Mouse (Mus musculus) forebrain, embryonic 14.5 days (tissue): ENCODE results near the gene Tet1. TPM values are rescaled to one million over a fixed set of nuclear protein-coding genes. Genes with fewer than 3 reads are reported as not detected.
A peak's percentile ranks its signal among the peaks of the same experiment; 100 is the strongest.

Source experiments
- ATAC-seq: fragments of 200-750 bp; cut with Nextera tagmentation; 2 replicates; pipeline ENCODE4 v1.8.0; 2017; ENCODE audit warnings: mild to moderate bottlenecking, moderate library complexity
- DNase-seq: peaks from one replicate; pipeline ENCODE4 v3.0.0-alpha.2; 2015; ENCODE audit warnings: low spot score
- H3K27ac ChIP-seq: fragments of 300-500 bp; sonication (generic); 2 replicates; pipeline ENCODE4 v1.5.1; 2014; ENCODE audit warnings: low read depth, mild to moderate bottlenecking, control low read depth, low read length, moderate library complexity
- H3K27me3 ChIP-seq: fragments of 300-500 bp; sonication (generic); replicated peaks from 2 replicates; pipeline ENCODE4 v1.6.1; 2014; ENCODE audit warnings: low read length, control low read depth, mixed read lengths; ENCODE audit not compliant: control insufficient read depth, insufficient read depth
- H3K36me3 ChIP-seq: fragments of 300-500 bp; sonication (generic); 2 replicates; pipeline ENCODE4 v1.6.1; 2014; ENCODE audit warnings: low read length, control low read depth; ENCODE audit not compliant: control insufficient read depth, insufficient read depth
- H3K4me1 ChIP-seq: fragments of 300-500 bp; sonication (generic); 2 replicates; pipeline ENCODE4 v1.6.1; 2014; ENCODE audit warnings: antibody characterized with exemption, low read length, control low read depth; ENCODE audit not compliant: control insufficient read depth, insufficient read depth
- H3K4me2 ChIP-seq: fragments of 300-500 bp; sonication (generic); 2 replicates; pipeline ENCODE4 v1.6.1; 2014; ENCODE audit warnings: mild to moderate bottlenecking, control low read depth, low read length
- H3K4me3 ChIP-seq: fragments of 300-500 bp; sonication (generic); 2 replicates; pipeline ENCODE4 v1.5.1; 2014; ENCODE audit warnings: low read depth, low read length, control low read depth
- H3K9ac ChIP-seq: fragments of 300-500 bp; sonication (generic); 2 replicates; pipeline ENCODE4 v1.6.1; 2014; ENCODE audit warnings: mild to moderate bottlenecking, low read length, control low read depth, moderate library complexity
- H3K9me3 ChIP-seq: fragments of 300-500 bp; sonication (generic); replicated peaks from 2 replicates; pipeline ENCODE4 v1.6.1; 2016; ENCODE audit warnings: low read length, control low read depth, mixed read lengths; ENCODE audit not compliant: control insufficient read depth
- WGBS: fragments of 180-500 bp; shearing (Covaris S2); extraction: QIAGEN DNeasy Blood & Tissue Kit; methylation state at CpG from one replicate; pipeline ENCODE4 v1.1.7; 2014; 5-methylcytosine and 5-hydroxymethylcytosine counted together
- polyA plus RNA-seq: library from polyadenylated mRNA; unstranded; fragments of >200 nt; fragmentation: Nextera tagmentation; extraction: Ambion mirVana; gene quantifications from 2 replicates; pipeline ENCODE4 v1.2.1, GENCODE M21; 2014

Gene Tet1
- polyA plus RNA-seq, 1 experiment from 2014 or later = 25.0 TPM

GRCm38 (mm10) chr10:62895386-62895785 lies 13.4 kb downstream of the Tet1 start:
- ATAC-seq (no peak), DNase-seq (no peak)
- no peak overlapping the region for H3K27ac ChIP-seq
- no peak overlapping the region for H3K4me2 ChIP-seq
- no peak overlapping the region for H3K9ac ChIP-seq
- H3K9me3 ChIP-seq = no peaks in the 10 kb centered on the region
- no peak overlapping the region for H3K4me3 ChIP-seq
- H3K4me1 ChIP-seq = no peaks in the 10 kb centered on the region
- no peaks in the 10 kb centered on the region for H3K27me3 ChIP-seq
- 84% methylated on average over 6 of the region's 6 CpGs for WGBS
- H3K36me3 ChIP-seq = no peaks in the 10 kb centered on the region

GRCm38 (mm10) chr10:62894447-62894846 lies 14.3 kb downstream of the Tet1 start:
- Histone ChIP-seq H3K36me3 (no peaks in the 10 kb centered on the region), H3K4me3 (no peak overlapping the region), H3K4me1 (no peaks in the 10 kb centered on the region), H3K9me3 (no peaks in the 10 kb centered on the region), H3K4me2 (no peak overlapping the region), H3K9ac (no peak overlapping the region), H3K27me3 (no peaks in the 10 kb centered on the region), H3K27ac (no peak overlapping the region)
- DNase-seq (no peak), ATAC-seq (no peak)
- WGBS = 75% methylated on average over 3 of the region's 3 CpGs

- H3K4me1 ChIP-seq = no peaks in the 10 kb centered on the region
- no peak for DNase-seq
- H3K9me3 ChIP-seq = no peaks in the 10 kb centered on the region
- H3K4me2 ChIP-seq = no peak overlapping the region
- H3K9ac ChIP-seq = no peak overlapping the region
- H3K27me3 ChIP-seq = no peaks in the 10 kb centered on the region
- H3K36me3 ChIP-seq = no peaks in the 10 kb centered on the region
- no peak overlapping the region for H3K4me3 ChIP-seq
- ATAC-seq = no peak
- WGBS = 70% methylated on average over 6 of the region's 6 CpGs
- H3K27ac ChIP-seq = no peak overlapping the region
Measured at GRCm38 (mm10) chr10:62893356-62893884, 15.4 kb downstream of the Tet1 start.

GRCm38 (mm10) chr10:62892549-62893232 lies 16.1 kb downstream of the Tet1 start:
- H3K4me1 ChIP-seq = no peaks in the 10 kb centered on the region
- DNase-seq (no peak), ATAC-seq (no peak)
- H3K27ac ChIP-seq = no peak overlapping the region
- H3K4me3 ChIP-seq = no peak overlapping the region
- H3K9me3 ChIP-seq = no peaks in the 10 kb centered on the region
- WGBS = 32% methylated on average over 4 of the region's 4 CpGs
- no peaks in the 10 kb centered on the region for H3K36me3 ChIP-seq
- no peak overlapping the region for H3K9ac ChIP-seq
- no peak overlapping the region for H3K4me2 ChIP-seq
- H3K27me3 ChIP-seq = no peaks in the 10 kb centered on the region

GRCm38 (mm10) chr10:62891025-62891424 lies 17.8 kb downstream of the Tet1 start:
- ATAC-seq (no peak), DNase-seq (no peak)
- Histone ChIP-seq H3K27me3 (no peaks in the 10 kb centered on the region), H3K36me3 (no peaks in the 10 kb centered on the region), H3K4me1 (no peaks in the 10 kb centered on the region; the same call in 1 of the 2 replicates), H3K27ac (no peak overlapping the region), H3K9ac (no peak overlapping the region), H3K4me3 (no peak overlapping the region), H3K4me2 (no peak overlapping the region), H3K9me3 (no peaks in the 10 kb centered on the region)
- WGBS = 87% methylated on average over 3 of the region's 3 CpGs

- DNase-seq = peak; percentile 61
- under 1% methylated on average over 56 of the region's 56 CpGs for WGBS
Measured at GRCm38 (mm10) chr10:62886799-62887591, 21.8 kb downstream of the Tet1 start.

GRCm38 (mm10) chr10:62885969-62886798 lies 22.6 kb downstream of the Tet1 start:
- Histone ChIP-seq H3K9ac (peak overlapping the region; percentile 65), H3K27ac (no peak overlapping the region), H3K27me3 (no peaks in the 10 kb centered on the region), H3K4me3 (peak overlapping the region; percentile 55), H3K4me1 (no peaks in the 10 kb centered on the region; the same call in 1 of the 2 replicates), H3K36me3 (no peaks in the 10 kb centered on the region), H3K4me2 (peak overlapping the region; percentile 95), H3K9me3 (no peaks in the 10 kb centered on the region)
- DNase-seq (peak; percentile 61), ATAC-seq (peak; percentile 46)
- under 1% methylated on average over 38 of the region's 38 CpGs for WGBS

More at GRCm38 (mm10) chr10:62886799-62887591, 21.8 kb downstream of the Tet1 start:
- Histone ChIP-seq H3K9me3 (no peaks in the 10 kb centered on the region), H3K27me3 (no peaks in the 10 kb centered on the region), H3K36me3 (no peaks in the 10 kb centered on the region), H3K4me2 (peak overlapping the region; percentile 95), H3K9ac (peak overlapping the region; percentile 65), H3K4me1 (no peaks in the 10 kb centered on the region; the same call in 1 of the 2 replicates), H3K4me3 (peak overlapping the region; percentile 55), H3K27ac (no peak overlapping the region)
- ATAC-seq = peak; percentile 76

GRCm38 (mm10) chr10:62885460-62885859 lies 23.3 kb downstream of the Tet1 start:
- Histone ChIP-seq H3K36me3 (no peaks in the 10 kb centered on the region), H3K9ac (no peak overlapping the region), H3K9me3 (no peaks in the 10 kb centered on the region), H3K4me3 (peak overlapping the region; percentile 55; the same call in 1 of the 2 replicates), H3K27ac (no peak overlapping the region), H3K27me3 (no peaks in the 10 kb centered on the region), H3K4me1 (no peaks in the 10 kb centered on the region; the same call in 1 of the 2 replicates), H3K4me2 (peak overlapping the region; percentile 95)
- ATAC-seq = no peak
- DNase-seq = no peak
- WGBS = 51% methylated on average over 10 of the region's 10 CpGs
